Mouse (Mus musculus): ENCODE results near the gene Klhdc4.

DNA sequence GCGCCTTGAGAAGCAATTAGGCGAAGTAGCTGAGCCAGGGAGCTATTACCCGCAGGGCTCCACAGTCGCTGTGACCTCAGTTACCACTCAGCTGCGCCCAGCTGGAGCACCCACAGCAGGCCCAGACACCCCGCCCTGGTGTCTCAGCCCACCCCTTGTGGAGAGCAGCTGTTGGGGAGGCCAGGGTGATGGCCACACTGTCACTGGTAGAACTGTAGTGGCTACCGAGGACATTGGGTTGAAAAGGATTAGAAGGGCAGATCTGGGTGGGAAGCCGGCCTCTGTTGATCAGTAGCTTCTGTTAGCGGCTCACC is 65.7 kb downstream of the Klhdc4 start:
- TF ChIP-seq CTCF (IDR thresholded peaks at IDR 0.05; ENCODE audit: low read depth, low read length) (no peak), POLR2A (IDR thresholded peaks at IDR 0.05; ENCODE audit: borderline replicate concordance, low read depth, low read length) (no peak)
